Mouse (Mus musculus): ENCODE measurements around the gene Npb. TPM values are rescaled to one million over a fixed set of nuclear protein-coding genes. Genes with fewer than 3 reads are reported as not detected.
A peak's percentile ranks its signal among the peaks of the same experiment; 100 is the strongest.

Npb gene
- polyA plus RNA-seq, 1 experiment, result 0.29 TPM

GRCm38 (mm10) chr11:120573585-120574277 is 34.5 kb upstream of the Npb start:
- TF ChIP-seq POLR2A (IDR thresholded peaks at IDR 0.05; ENCODE audit: borderline replicate concordance, extremely low read depth, insufficient read depth, insufficient read length, poor library complexity, severe bottlenecking) (no peak), CTCF (IDR thresholded peaks at IDR 0.05; ENCODE audit: borderline replicate concordance, extremely low read depth, insufficient read depth, insufficient read length) (no peak)
- no peak for DNase-seq (ENCODE audit: low read depth)

- DNase-seq (ENCODE audit: low read depth), result no peak
- TF ChIP-seq POLR2A (IDR thresholded peaks at IDR 0.05; ENCODE audit: borderline replicate concordance, extremely low read depth, insufficient read depth, insufficient read length, poor library complexity, severe bottlenecking) (no peak), CTCF (IDR thresholded peaks at IDR 0.05; ENCODE audit: borderline replicate concordance, extremely low read depth, insufficient read depth, insufficient read length) (no peak)
Measured at GRCm38 (mm10) chr11:120574278-120574600, 34.0 kb upstream of the Npb start.

GRCm38 (mm10) chr11:120575046-120575445 is 33.2 kb upstream of the Npb start:
- TF ChIP-seq CTCF (IDR thresholded peaks at IDR 0.05; ENCODE audit: borderline replicate concordance, extremely low read depth, insufficient read depth, insufficient read length), result no peak
- no peak for TF ChIP-seq POLR2A (IDR thresholded peaks at IDR 0.05; ENCODE audit: borderline replicate concordance, extremely low read depth, insufficient read depth, insufficient read length, poor library complexity, severe bottlenecking)
- no peak for DNase-seq (ENCODE audit: low read depth)

GRCm38 (mm10) chr11:120575940-120576339 is 32.3 kb upstream of the Npb start:
- TF ChIP-seq CTCF (IDR thresholded peaks at IDR 0.05; ENCODE audit: borderline replicate concordance, extremely low read depth, insufficient read depth, insufficient read length), result no peak
- TF ChIP-seq POLR2A (IDR thresholded peaks at IDR 0.05; ENCODE audit: borderline replicate concordance, extremely low read depth, insufficient read depth, insufficient read length, poor library complexity, severe bottlenecking), result no peak
- no peak for DNase-seq (ENCODE audit: low read depth)

- TF ChIP-seq CTCF (IDR thresholded peaks at IDR 0.05; ENCODE audit: borderline replicate concordance, extremely low read depth, insufficient read depth, insufficient read length), result no peak
- TF ChIP-seq POLR2A (IDR thresholded peaks at IDR 0.05; ENCODE audit: borderline replicate concordance, extremely low read depth, insufficient read depth, insufficient read length, poor library complexity, severe bottlenecking), result no peak
Measured at GRCm38 (mm10) chr11:120576365-120576981, 31.8 kb upstream of the Npb start.

GRCm38 (mm10) chr11:120577211-120578023 is 30.9 kb upstream of the Npb start:
- TF ChIP-seq POLR2A (IDR thresholded peaks at IDR 0.05; ENCODE audit: borderline replicate concordance, extremely low read depth, insufficient read depth, insufficient read length, poor library complexity, severe bottlenecking), result no peak
- TF ChIP-seq CTCF (IDR thresholded peaks at IDR 0.05; ENCODE audit: borderline replicate concordance, extremely low read depth, insufficient read depth, insufficient read length), result peak; percentile 37; the same call in 1 of the 2 replicates
- DNase-seq (ENCODE audit: low read depth), result peak; percentile 35

More at GRCm38 (mm10) chr11:120576365-120576981, 31.8 kb upstream of the Npb start:
- no peak for DNase-seq (ENCODE audit: low read depth)

GRCm38 (mm10) chr11:120578024-120578693 is 30.1 kb upstream of the Npb start:
- DNase-seq (ENCODE audit: low read depth), result no peak
- TF ChIP-seq CTCF (IDR thresholded peaks at IDR 0.05; ENCODE audit: borderline replicate concordance, extremely low read depth, insufficient read depth, insufficient read length), result no peak
- TF ChIP-seq POLR2A (IDR thresholded peaks at IDR 0.05; ENCODE audit: borderline replicate concordance, extremely low read depth, insufficient read depth, insufficient read length, poor library complexity, severe bottlenecking), result no peak

- TF ChIP-seq CTCF (IDR thresholded peaks at IDR 0.05; ENCODE audit: borderline replicate concordance, extremely low read depth, insufficient read depth, insufficient read length) (no peak), POLR2A (IDR thresholded peaks at IDR 0.05; ENCODE audit: borderline replicate concordance, extremely low read depth, insufficient read depth, insufficient read length, poor library complexity, severe bottlenecking) (no peak)
- DNase-seq (ENCODE audit: low read depth), result no peak
Measured at GRCm38 (mm10) chr11:120578694-120579243, 29.5 kb upstream of the Npb start.

- DNase-seq (ENCODE audit: low read depth), result peak; percentile 68
- TF ChIP-seq CTCF (IDR thresholded peaks at IDR 0.05; ENCODE audit: borderline replicate concordance, extremely low read depth, insufficient read depth, insufficient read length) (peak; percentile 89), POLR2A (IDR thresholded peaks at IDR 0.05; ENCODE audit: borderline replicate concordance, extremely low read depth, insufficient read depth, insufficient read length, poor library complexity, severe bottlenecking) (no peak)
Measured at GRCm38 (mm10) chr11:120579316-120580107, 28.8 kb upstream of the Npb start.

- TF ChIP-seq CTCF (IDR thresholded peaks at IDR 0.05; ENCODE audit: borderline replicate concordance, extremely low read depth, insufficient read depth, insufficient read length) (no peak), POLR2A (IDR thresholded peaks at IDR 0.05; ENCODE audit: borderline replicate concordance, extremely low read depth, insufficient read depth, insufficient read length, poor library complexity, severe bottlenecking) (no peak)
- DNase-seq (ENCODE audit: low read depth), result no peak
Measured at GRCm38 (mm10) chr11:120580190-120580589, 28.1 kb upstream of the Npb start.

Measured in brain, embryonic 14.5 days (tissue).